Mouse (Mus musculus) brain, embryonic 14.5 days (tissue): ENCODE data around the gene Tuba4a. TPM values are rescaled to one million over a fixed set of nuclear protein-coding genes. Genes with fewer than 3 reads are reported as not detected.
A peak's percentile ranks its signal among the peaks of the same experiment; 100 is the strongest.
"Not testable (repeated sequence)": the region's sequence is repeated elsewhere in the genome, so short reads cannot be mapped to it uniquely, and the experiment has no call there.

Experiments
- DNase-seq: peaks from one replicate; pipeline ENCODE4 v3.0.0-alpha.2; 2011; ENCODE audit warnings: low read depth
- CTCF ChIP-seq: fragments of 200-500 bp; IDR thresholded peaks from 2 replicates; pipeline ENCODE4 v1.5.1; 2012; ENCODE audit warnings: inconsistent platforms, mild to moderate bottlenecking, moderate library complexity, borderline replicate concordance; ENCODE audit not compliant: insufficient read depth, insufficient read length; ENCODE audit errors: extremely low read depth
- POLR2A ChIP-seq: fragments of 200-500 bp; IDR thresholded peaks from 2 replicates; pipeline ENCODE4 v1.6.1; 2012; ENCODE audit warnings: mild to moderate bottlenecking, inconsistent platforms, borderline replicate concordance; ENCODE audit not compliant: poor library complexity, insufficient read depth, insufficient read length, severe bottlenecking; ENCODE audit errors: extremely low read depth
- polyA plus RNA-seq: library from polyadenylated mRNA; depleted of rRNA; stranded (reverse); fragments of >200 nt; gene quantifications from 2 replicates; pipeline ENCODE4 v1.2.3, GENCODE M21; 2012

Tuba4a gene
- polyA plus RNA-seq, 1 experiment: 7.9 TPM

- DNase-seq: peak; percentile 76
- TF ChIP-seq POLR2A (no peak), CTCF (no peak)
Observed at GRCm38 (mm10) chr1:75250498-75250897, 30.8 kb upstream of the Tuba4a start.

- TF ChIP-seq CTCF: no peak
- no peak for TF ChIP-seq POLR2A
- peak; percentile 50 for DNase-seq
Observed at GRCm38 (mm10) chr1:75248041-75248772, 28.5 kb upstream of the Tuba4a start.

- no peak for TF ChIP-seq POLR2A
- TF ChIP-seq CTCF: no peak
- no peak for DNase-seq
Observed at GRCm38 (mm10) chr1:75247071-75247930, 27.6 kb upstream of the Tuba4a start.

- TF ChIP-seq CTCF (no peak), POLR2A (no peak)
- peak; percentile 88 for DNase-seq
Observed at GRCm38 (mm10) chr1:75244836-75245235, 25.2 kb upstream of the Tuba4a start.

GRCm38 (mm10) chr1:75244175-75244826, 24.6 kb upstream of the Tuba4a start:
- TF ChIP-seq POLR2A (no peak), CTCF (no peak)
- DNase-seq: no peak

GRCm38 (mm10) chr1:75243411-75243810, 23.7 kb upstream of the Tuba4a start:
- TF ChIP-seq CTCF: no peak
- TF ChIP-seq POLR2A: no peak
- no peak for DNase-seq

- no peak for DNase-seq
- TF ChIP-seq POLR2A (no peak), CTCF (no peak)
Observed at GRCm38 (mm10) chr1:75239591-75239990, 19.9 kb upstream of the Tuba4a start.

- peak; percentile 84 for DNase-seq
- TF ChIP-seq POLR2A (peak; percentile 36; the same call in 1 of the 2 replicates), CTCF (no peak)
Observed at GRCm38 (mm10) chr1:75236117-75237050, 16.7 kb upstream of the Tuba4a start, which contains the start of gene Dnajb2. Dnajb2 (plus strand) TSS chr1:75236406.

GRCm38 (mm10) chr1:75234606-75235005, 14.9 kb upstream of the Tuba4a start:
- TF ChIP-seq POLR2A (peak; percentile 15; the same call in 1 of the 2 replicates), CTCF (peak; percentile 75)
- peak; percentile 94 for DNase-seq

- not testable (repeated sequence) for DNase-seq
Observed at GRCm38 (mm10) chr1:75232489-75232888, 12.8 kb upstream of the Tuba4a start.

GRCm38 (mm10) chr1:75231664-75232152, 12.0 kb upstream of the Tuba4a start, which contains the start of gene A630095N17Rik:
A630095N17Rik (minus strand) TSS chr1:75232102.
- no peak for TF ChIP-seq POLR2A
- TF ChIP-seq CTCF: no peak
- DNase-seq: no peak

GRCm38 (mm10) chr1:75231224-75231623, 11.6 kb upstream of the Tuba4a start:
- DNase-seq: no peak
- TF ChIP-seq POLR2A (no peak), CTCF (no peak)
